Mouse (Mus musculus) stomach, postnatal 0 days (tissue): Measurements from ENCODE around the gene Slc5a5. TPM values are rescaled to one million over a fixed set of nuclear protein-coding genes. Genes with fewer than 3 reads are reported as not detected.

Source experiments
- ATAC-seq: fragments of 200-750 bp; cut with Nextera tagmentation; 2 replicates; pipeline ENCODE4 v1.8.0; 2017; ENCODE audit not compliant: low FRiP score, low TSS enrichment
- DNase-seq: peaks from one replicate; pipeline ENCODE4 v3.0.0-alpha.2; 2016; ENCODE audit warnings: low spot score
- H3K27ac ChIP-seq: fragments of 300-500 bp; sonication (generic); replicated peaks from 2 replicates; pipeline ENCODE4 v1.5.1; 2014; ENCODE audit warnings: mild to moderate bottlenecking, control low read depth
- H3K27me3 ChIP-seq: fragments of 300-500 bp; sonication (generic); 2 replicates; pipeline ENCODE4 v1.6.1; 2014; ENCODE audit warnings: low read length; ENCODE audit not compliant: control insufficient read depth, insufficient read depth
- H3K36me3 ChIP-seq: fragments of 300-500 bp; sonication (generic); 2 replicates; pipeline ENCODE4 v1.6.1; 2014; ENCODE audit warnings: low read length, mixed read lengths; ENCODE audit not compliant: control insufficient read depth, insufficient read depth
- H3K4me1 ChIP-seq: fragments of 300-500 bp; sonication (generic); replicated peaks from 2 replicates; pipeline ENCODE4 v1.6.1; 2014; ENCODE audit warnings: antibody characterized with exemption; ENCODE audit not compliant: control insufficient read depth, insufficient read depth
- H3K4me2 ChIP-seq: fragments of 300-500 bp; sonication (generic); replicated peaks from 2 replicates; pipeline ENCODE4 v1.6.1; 2014; ENCODE audit warnings: low read depth, mild to moderate bottlenecking, control low read depth, moderate library complexity
- H3K4me3 ChIP-seq: fragments of 300-500 bp; sonication (generic); 2 replicates; pipeline ENCODE4 v1.5.1; 2014; ENCODE audit warnings: low read depth, low read length, control low read depth
- H3K9ac ChIP-seq: fragments of 300-500 bp; sonication (generic); 2 replicates; pipeline ENCODE4 v1.6.1; 2014; ENCODE audit warnings: mild to moderate bottlenecking, low read length, control low read depth, mixed read lengths
- H3K9me3 ChIP-seq: fragments of 300-500 bp; sonication (generic); 2 replicates; pipeline ENCODE4 v1.6.1; 2016; ENCODE audit warnings: low read length; ENCODE audit not compliant: control insufficient read depth
- CTCF ChIP-seq: IDR thresholded peaks from 2 replicates; pipeline ENCODE4 v1.5.1; 2016; ENCODE audit warnings: antibody characterized with exemption, low read depth, mild to moderate bottlenecking, moderate library complexity
- EP300 ChIP-seq: optimal IDR thresholded peaks from 2 replicates; pipeline ENCODE3; 2016; ENCODE audit warnings: antibody characterized with exemption
- WGBS: fragments of 180-500 bp; shearing (Covaris S2); extraction: QIAGEN DNeasy Blood & Tissue Kit; methylation state at CpG from one replicate; pipeline ENCODE4 v1.1.7; 2014; 5-methylcytosine and 5-hydroxymethylcytosine counted together
- polyA plus RNA-seq: library from polyadenylated mRNA; unstranded; fragments of >200 nt; fragmentation: Nextera tagmentation; extraction: Ambion mirVana; gene quantifications from 2 replicates; pipeline ENCODE4 v1.2.1, GENCODE M21; 2015

The Slc5a5 gene
- polyA plus RNA-seq, 1 experiment from 2014 or later: 42.8 TPM

DNA sequence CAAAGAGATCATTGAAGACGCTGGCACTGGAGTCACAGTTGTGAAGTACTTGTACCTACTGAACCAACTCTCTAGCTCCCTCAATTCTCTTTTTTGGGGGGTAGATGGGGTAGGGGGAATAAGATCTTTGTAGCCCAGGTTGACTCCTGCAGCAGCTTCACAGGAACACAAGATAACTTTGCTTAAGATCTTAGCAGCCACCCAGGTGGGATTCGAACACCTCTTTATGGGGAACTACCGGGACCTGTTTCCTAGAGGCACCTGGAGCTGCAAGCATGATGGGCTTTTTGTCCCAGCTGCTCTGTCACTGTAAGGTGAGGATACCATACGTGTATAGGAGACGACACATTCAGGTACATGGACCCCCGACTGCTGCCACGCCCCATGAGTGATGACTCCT is 26.0 kb downstream of the Slc5a5 start:
- H3K9ac ChIP-seq: no peak overlapping the region
- TF ChIP-seq CTCF (no peak), EP300 (no peak)
- 0 out of 2 replicates have a peak, but pooled peaks cover 2% of the 10 kb centered on the region for H3K36me3 ChIP-seq
- ATAC-seq (no peak), DNase-seq (no peak)
- no peak overlapping the region for H3K27ac ChIP-seq
- 83% methylated on average over 7 of the region's 7 CpGs for WGBS
- H3K9me3 ChIP-seq: no peaks in the 10 kb centered on the region
- no peak overlapping the region for H3K4me3 ChIP-seq
- peaks cover 8% of the 10 kb centered on the region for H3K4me1 ChIP-seq
- H3K27me3 ChIP-seq: peaks cover 8% of the 10 kb centered on the region; the same call in 1 of the 2 replicates
- H3K4me2 ChIP-seq: no peak overlapping the region

DNA sequence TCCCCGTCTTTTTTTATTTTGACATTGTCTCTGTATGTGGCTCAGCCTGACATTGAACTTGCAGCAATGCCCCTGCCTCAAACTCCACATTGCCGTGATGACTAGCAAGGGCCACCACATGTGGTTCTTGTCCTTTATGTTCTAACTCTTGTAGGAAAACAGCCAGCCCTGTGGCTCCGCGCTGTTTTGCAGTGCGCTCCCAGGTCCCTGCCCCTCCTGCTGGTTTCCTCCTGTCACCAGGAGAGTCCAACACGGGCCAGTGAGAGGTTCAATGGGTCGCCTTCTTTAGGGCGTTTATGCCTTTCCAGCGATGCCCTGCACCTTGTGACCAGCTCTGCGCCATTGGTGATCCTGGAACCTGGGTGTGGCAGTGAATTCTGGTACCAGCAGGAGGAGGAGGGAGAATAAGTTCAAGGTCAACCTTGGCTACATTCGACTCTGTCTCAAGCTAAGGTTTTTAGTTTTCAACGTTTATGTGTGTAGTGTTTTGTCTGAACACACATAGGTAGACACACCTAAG is 26.5 kb downstream of the Slc5a5 start:
- 3% methylated on average over 12 of the region's 12 CpGs for WGBS
- Histone ChIP-seq H3K9ac (peak overlapping the region; percentile 35), H3K4me1 (peaks cover 8% of the 10 kb centered on the region), H3K4me3 (peak overlapping the region; percentile 68), H3K27me3 (peaks cover 8% of the 10 kb centered on the region; the same call in 1 of the 2 replicates), H3K4me2 (peak overlapping the region; percentile 66), H3K27ac (peak overlapping the region; percentile 74; the same call in 1 of the 2 replicates), H3K9me3 (no peaks in the 10 kb centered on the region), H3K36me3 (0 out of 2 replicates have a peak, but pooled peaks cover 2% of the 10 kb centered on the region)
- DNase-seq (no peak), ATAC-seq (peak; percentile 4)
- TF ChIP-seq CTCF (no peak), EP300 (no peak)

DNA sequence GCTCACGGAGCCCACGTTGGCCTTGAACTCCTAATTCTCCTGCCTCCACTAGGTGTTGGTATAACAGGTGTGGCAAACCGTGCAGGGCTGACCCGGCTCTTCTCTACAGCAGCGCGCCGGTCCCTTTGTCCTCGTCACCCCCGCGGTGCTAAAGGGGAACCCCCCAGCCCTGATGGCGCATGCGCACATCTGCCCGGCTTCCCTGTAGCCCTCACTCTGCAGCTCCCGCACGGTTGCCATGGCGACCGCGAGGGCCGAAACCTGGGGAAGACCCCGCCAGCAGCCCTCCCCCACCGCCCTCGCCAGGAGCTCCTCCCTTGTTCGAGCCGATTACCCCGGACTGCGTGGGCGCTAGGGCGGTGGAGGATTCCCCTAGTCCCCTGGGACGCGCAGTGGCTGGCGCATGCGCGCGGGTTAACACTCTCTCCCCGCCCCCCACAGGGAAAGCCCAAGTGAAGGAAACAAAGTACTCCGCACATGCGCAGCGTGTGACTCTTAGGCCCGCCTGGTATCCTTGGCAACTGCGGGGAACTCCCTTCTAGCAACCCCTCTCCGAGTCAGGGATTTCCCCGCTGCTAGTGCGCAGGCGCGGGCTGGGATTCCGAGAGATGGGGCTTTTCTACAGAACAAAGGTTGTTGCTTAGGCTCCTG is 27.1 kb downstream of the Slc5a5 start:
- WGBS: under 1% methylated on average over 44 of the region's 46 CpGs
- Histone ChIP-seq H3K27me3 (peaks cover 8% of the 10 kb centered on the region; the same call in 1 of the 2 replicates), H3K9ac (peak overlapping the region; percentile 60), H3K27ac (peak overlapping the region; percentile 74), H3K4me2 (peak overlapping the region; percentile 66), H3K4me1 (peaks cover 8% of the 10 kb centered on the region), H3K36me3 (0 out of 2 replicates have a peak, but pooled peaks cover 2% of the 10 kb centered on the region), H3K4me3 (peak overlapping the region; percentile 68), H3K9me3 (no peaks in the 10 kb centered on the region)
- ATAC-seq (peak; percentile 90), DNase-seq (peak; percentile 98)
- no peak for TF ChIP-seq EP300
- TF ChIP-seq CTCF: no peak

DNA sequence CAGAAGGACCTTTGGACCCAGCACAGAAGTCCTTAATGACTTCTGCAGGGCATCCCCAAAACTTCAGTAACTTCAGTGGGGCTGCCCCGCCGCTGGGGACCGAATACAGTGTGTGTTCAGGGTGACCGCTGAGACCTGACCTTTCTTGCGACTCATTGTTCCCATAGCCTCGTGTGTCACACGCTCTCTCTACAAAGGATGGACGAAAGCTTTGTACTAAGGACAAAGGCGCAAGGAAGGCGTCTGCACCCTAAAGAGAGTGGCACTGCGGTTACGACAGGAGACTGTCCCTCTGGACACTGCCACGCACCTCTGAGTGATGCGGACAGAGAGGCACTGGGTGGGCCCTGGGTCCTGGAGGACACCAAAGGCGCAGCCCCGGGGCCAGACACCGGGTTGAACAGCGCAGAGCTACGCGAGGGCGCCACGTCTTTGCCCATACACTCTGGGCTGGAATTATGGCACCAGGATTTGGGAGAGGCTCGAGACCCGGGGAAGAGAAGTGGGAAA is 27.8 kb downstream of the Slc5a5 start:
- H3K9ac ChIP-seq: peak overlapping the region; percentile 60; the same call in 1 of the 2 replicates
- no peak for DNase-seq

DNA sequence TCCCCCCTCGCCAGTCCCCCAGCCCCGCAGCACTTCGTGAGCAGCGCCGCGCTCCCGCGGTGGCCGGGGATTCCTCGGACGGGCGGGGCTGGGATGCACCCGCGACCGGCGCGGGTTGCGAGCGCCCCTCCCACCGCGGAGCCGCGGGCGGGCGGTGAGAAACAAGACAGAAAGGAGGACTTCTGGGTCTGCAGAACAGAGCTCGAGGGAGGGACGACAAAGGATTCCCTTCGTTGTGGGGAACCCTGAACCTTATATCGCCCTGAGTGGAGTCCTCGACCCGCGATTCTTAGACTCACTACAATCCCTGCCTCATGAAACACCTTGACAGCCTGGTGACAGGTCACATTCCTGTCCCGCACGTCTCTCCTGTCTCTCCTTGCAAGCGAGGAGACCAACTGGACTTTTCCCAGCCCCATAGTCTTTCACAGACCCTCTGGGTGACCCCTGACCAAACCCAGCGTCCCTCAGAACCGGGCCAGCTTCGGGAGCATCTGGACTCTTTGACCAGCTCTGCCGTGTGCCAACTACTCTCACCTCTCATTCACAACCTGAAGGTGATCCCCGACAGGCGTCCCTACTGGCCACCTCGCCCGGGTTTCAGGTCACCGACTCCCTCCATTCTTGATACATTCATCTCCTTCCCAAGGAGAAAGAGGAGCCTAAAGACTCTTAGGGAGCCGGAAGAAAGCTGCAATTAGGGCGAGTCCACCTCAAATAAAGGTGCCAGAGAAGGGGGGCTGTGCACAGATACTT is 28.4 kb downstream of the Slc5a5 start:
- Histone ChIP-seq H3K4me2 (peak overlapping the region; percentile 66), H3K9ac (no peak overlapping the region; the same call in 1 of the 2 replicates), H3K36me3 (0 out of 2 replicates have a peak, but pooled peaks cover 2% of the 10 kb centered on the region), H3K4me1 (peaks cover 8% of the 10 kb centered on the region), H3K27ac (no peak overlapping the region), H3K4me3 (peak overlapping the region; percentile 39), H3K9me3 (no peaks in the 10 kb centered on the region), H3K27me3 (peaks cover 8% of the 10 kb centered on the region; the same call in 1 of the 2 replicates)
- ATAC-seq (no peak), DNase-seq (no peak)
- TF ChIP-seq EP300 (no peak), CTCF (no peak)
- WGBS: 3% methylated on average over 45 of the region's 46 CpGs

More for the DNA sequence above, 27.8 kb downstream of the Slc5a5 start:
- Histone ChIP-seq H3K27ac (0 out of 2 replicates have a peak overlapping the region, but pooled peaks have one; percentile 3), H3K9me3 (no peaks in the 10 kb centered on the region), H3K36me3 (0 out of 2 replicates have a peak, but pooled peaks cover 2% of the 10 kb centered on the region), H3K4me3 (peak overlapping the region; percentile 68), H3K27me3 (peaks cover 8% of the 10 kb centered on the region; the same call in 1 of the 2 replicates), H3K4me2 (peak overlapping the region; percentile 66), H3K4me1 (peaks cover 8% of the 10 kb centered on the region)
- 6% methylated on average over 24 of the region's 24 CpGs for WGBS
- TF ChIP-seq EP300: no peak
- TF ChIP-seq CTCF: no peak
- peak; percentile 18; the same call in 1 of the 2 replicates for ATAC-seq
